Mouse (Mus musculus) testis, adult 2 months (tissue): ENCODE data around the gene Tmem114.
A peak's percentile ranks its signal among the peaks of the same experiment; 100 is the strongest.

Experiments used
- CTCF ChIP-seq: fragments of 200-500 bp; IDR thresholded peaks from 2 replicates; pipeline ENCODE4 v1.5.1; 2012; ENCODE audit warnings: low read depth, mild to moderate bottlenecking, inconsistent platforms, low read length, moderate library complexity; ENCODE audit not compliant: control insufficient read depth, insufficient read depth, insufficient replicate concordance
- POLR2A ChIP-seq: fragments of 200-500 bp; IDR thresholded peaks from 2 replicates; pipeline ENCODE4 v1.6.1; 2012; ENCODE audit warnings: low read depth, mild to moderate bottlenecking, inconsistent platforms, low read length, moderate library complexity; ENCODE audit not compliant: control insufficient read depth

DNA sequence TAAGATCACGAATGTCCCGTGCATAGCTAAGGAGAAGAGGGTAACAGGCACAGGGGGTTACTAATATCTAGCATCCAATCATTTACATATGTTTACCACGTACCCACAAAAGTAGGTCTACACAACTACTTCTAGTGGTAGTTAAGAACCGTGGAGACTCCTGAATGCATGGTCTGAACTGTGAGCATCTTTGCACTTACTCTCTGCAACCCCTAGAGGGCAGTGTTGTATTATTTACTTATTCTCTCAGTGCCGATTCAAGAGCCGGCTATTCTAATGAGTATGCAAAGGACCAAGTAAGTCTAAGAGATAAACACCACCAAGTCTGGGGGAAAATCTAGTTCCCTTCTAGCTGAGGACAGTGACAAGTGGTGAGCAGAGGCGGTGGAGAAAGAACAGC is 12.7 kb downstream of the Tmem114 start:
- TF ChIP-seq CTCF, result peak; percentile 29; the same call in 1 of the 2 replicates
- TF ChIP-seq POLR2A, result no peak
